Mouse (Mus musculus): Measurements from ENCODE around the gene Prl7a2.

The Prl7a2 gene

DNA sequence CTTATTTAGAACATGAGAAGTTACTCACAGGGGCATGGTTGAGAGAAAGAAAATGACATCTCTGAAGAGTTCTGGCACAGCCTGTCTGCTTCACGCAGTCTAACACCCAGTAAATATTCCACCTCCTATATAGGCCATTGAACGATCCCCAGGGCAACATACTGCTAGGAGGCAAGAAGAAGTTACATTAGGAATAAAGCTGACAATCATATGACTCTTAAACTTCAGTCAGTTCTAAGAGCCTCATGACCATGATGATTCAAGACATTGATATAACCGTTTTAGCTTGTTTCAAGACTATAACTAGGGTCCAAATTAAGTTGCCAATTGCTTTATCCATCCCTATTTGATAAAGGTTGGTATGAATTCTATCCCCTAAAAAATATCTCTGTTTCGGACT, at the start of gene Prl7a2:
Gene Prl7a2, minus strand, starts transcription at position 101 of the 400 bp plus-strand sequence.
- no peak for DNase-seq (ENCODE audit: low spot score)

GRCm38 (mm10) chr13:27716636-27717035, 48.8 kb upstream of the Prl7a2 start, which contains the start of gene Prl7d1:
Gene Prl7d1 (minus strand): TSS chr13:27716736.
- no peak for DNase-seq (ENCODE audit: low spot score)

DNA sequence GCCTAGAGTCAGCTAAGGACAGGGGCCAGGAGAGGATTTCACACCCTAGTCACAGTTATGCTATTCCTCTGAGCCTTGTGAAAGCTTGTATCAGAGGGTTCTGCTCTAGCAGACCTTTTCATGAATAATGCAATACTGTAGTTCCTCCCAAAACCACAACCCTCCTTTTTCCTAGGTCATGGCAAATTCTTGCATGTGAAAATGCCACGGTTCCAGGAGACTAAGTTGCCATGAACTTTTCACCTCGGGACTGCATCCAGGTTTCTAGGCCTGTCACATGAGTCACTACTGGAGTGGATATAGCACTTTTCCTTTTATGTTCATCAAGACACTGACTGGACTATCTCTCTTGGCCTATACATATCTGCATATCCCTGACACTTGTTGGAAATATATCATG, 38.7 kb upstream of the Prl7a2 start:
- no peak for DNase-seq (ENCODE audit: low spot score)

DNA sequence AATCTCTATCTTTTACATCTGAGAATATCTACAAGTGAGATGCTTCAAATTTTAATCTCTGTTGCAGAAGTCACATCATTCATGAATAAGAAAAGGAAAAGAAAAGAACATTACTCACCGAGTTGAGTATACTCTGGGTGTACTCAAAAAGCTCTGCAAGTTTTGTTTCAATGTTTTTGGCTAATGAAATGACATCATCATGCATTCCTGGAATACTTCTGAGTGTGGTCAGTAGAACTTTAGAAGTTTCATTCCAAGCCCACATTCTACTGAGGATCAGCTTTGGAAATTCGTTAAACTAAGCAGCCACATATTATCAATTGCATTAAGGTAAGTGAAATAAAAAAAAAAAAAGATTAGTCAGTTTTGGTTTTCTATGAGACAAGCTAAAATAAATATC, 7.1 kb downstream of the Prl7a2 start:
- DNase-seq (ENCODE audit: low spot score), result no peak

- DNase-seq (ENCODE audit: low spot score), result no peak
These were observed 25.4 kb downstream of the Prl7a2 start, which contains the start of gene Prl7a1 for GRCm38 (mm10) chr13:27642393-27642792. Gene Prl7a1 (minus strand): TSS chr13:27642493.

DNA sequence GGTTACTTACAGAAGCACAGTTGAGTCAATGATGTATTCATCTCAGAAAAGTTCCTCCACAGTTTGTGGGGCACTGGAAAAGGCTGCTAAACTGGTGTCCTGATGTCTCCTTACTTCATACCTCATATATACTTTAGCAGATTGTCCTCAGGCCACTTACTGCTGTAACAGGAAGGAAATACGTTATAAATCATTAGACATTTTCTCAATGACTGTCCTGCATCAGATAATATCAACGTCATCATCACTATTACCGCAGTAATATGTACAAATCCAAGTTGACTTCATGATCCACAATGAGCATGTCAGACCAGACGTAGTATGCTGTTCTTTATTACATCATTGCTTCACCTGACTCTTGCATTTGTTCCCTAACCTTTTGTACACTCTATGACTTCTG, 57.4 kb downstream of the Prl7a2 start, which contains the start of gene Prl7b1:
Gene Prl7b1, minus strand, starts transcription at position 101 of the 400 bp plus-strand sequence.
- no peak for DNase-seq (ENCODE audit: low spot score)

All from urinary bladder, postnatal 14 days (tissue).